Mouse (Mus musculus) liver, embryonic 16.5 days (tissue): ENCODE results near the gene Map3k13. TPM values are rescaled to one million over a fixed set of nuclear protein-coding genes. Genes with fewer than 3 reads are reported as not detected.
"Not testable (repeated sequence)": the region's sequence is repeated elsewhere in the genome, so short reads cannot be mapped to it uniquely, and the experiment has no call there.

Source experiments
- ATAC-seq: fragments of 200-750 bp; cut with Nextera tagmentation; 2 replicates; pipeline ENCODE4 v1.8.0; 2017; ENCODE audit warnings: low read depth, mild to moderate bottlenecking, moderate number of reproducible peaks, moderate library complexity
- H3K27ac ChIP-seq: fragments of 300-500 bp; sonication (generic); 2 replicates; pipeline ENCODE4 v1.5.1; 2014; ENCODE audit warnings: mild to moderate bottlenecking, low read length
- H3K27me3 ChIP-seq: fragments of 300-500 bp; sonication (generic); 2 replicates; pipeline ENCODE4 v1.6.1; 2014; ENCODE audit warnings: low read depth, low read length, mixed read lengths; ENCODE audit not compliant: control insufficient read depth, insufficient read depth
- H3K36me3 ChIP-seq: fragments of 300-500 bp; sonication (generic); 2 replicates; pipeline ENCODE4 v1.6.1; 2014; ENCODE audit warnings: mild to moderate bottlenecking; ENCODE audit not compliant: control insufficient read depth, insufficient read depth
- H3K4me1 ChIP-seq: fragments of 300-500 bp; sonication (generic); 2 replicates; pipeline ENCODE4 v1.6.1; 2014; ENCODE audit warnings: low read depth, low read length, mixed read lengths; ENCODE audit not compliant: control insufficient read depth
- H3K4me2 ChIP-seq: fragments of 300-500 bp; sonication (generic); 2 replicates; pipeline ENCODE4 v1.6.1; 2014; ENCODE audit warnings: low read depth, low read length, mixed read lengths
- H3K4me3 ChIP-seq: fragments of 300-500 bp; sonication (generic); 2 replicates; pipeline ENCODE4 v1.5.1; 2014; ENCODE audit warnings: low read depth, mild to moderate bottlenecking, low read length
- H3K9ac ChIP-seq: fragments of 300-500 bp; sonication (generic); 2 replicates; pipeline ENCODE4 v1.6.1; 2014; ENCODE audit warnings: low read depth, low read length
- H3K9me3 ChIP-seq: fragments of 300-500 bp; sonication (generic); replicated peaks from 2 replicates; pipeline ENCODE4 v1.6.1; 2016; ENCODE audit warnings: low read length; ENCODE audit not compliant: control insufficient read depth
- WGBS: fragments of 180-500 bp; shearing (Covaris S2); extraction: QIAGEN DNeasy Blood & Tissue Kit; methylation state at CpG from one replicate; pipeline ENCODE4 v1.1.7; 2014; ENCODE audit not compliant: insufficient replicate concordance; 5-methylcytosine and 5-hydroxymethylcytosine counted together
- polyA plus RNA-seq: library from polyadenylated mRNA; unstranded; fragments of >200 nt; fragmentation: Nextera tagmentation; extraction: Ambion mirVana; gene quantifications from 2 replicates; pipeline ENCODE4 v1.2.1, GENCODE M21; 2015

Map3k13 gene
- polyA plus RNA-seq, 1 experiment from 2014 or later: 0.72 TPM

DNA sequence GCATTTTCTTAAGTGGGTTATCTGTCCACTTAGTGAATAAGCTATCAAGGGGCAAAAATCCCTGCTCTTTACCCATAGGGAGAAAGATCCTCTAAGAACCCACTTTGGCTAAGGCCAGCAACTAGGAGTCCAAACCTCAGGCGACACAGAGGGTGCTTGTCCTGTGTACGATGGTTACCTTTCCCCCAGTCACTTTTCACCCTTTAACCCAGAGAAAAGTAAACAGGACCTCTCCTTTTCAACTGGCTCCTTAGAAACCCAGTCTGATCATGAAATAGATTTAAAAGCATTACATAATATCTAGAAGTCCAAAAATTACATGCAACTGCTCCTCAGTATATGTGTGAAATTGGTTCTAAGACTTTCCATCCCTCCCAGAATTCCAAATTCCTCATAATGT lies 11.3 kb upstream of the Map3k13 start:
- Histone ChIP-seq H3K9me3 (no peaks in the 10 kb centered on the region), H3K27ac (no peak overlapping the region), H3K36me3 (no peaks in the 10 kb centered on the region), H3K4me1 (peaks cover 6% of the 10 kb centered on the region), H3K27me3 (no peaks in the 10 kb centered on the region), H3K4me2 (no peak overlapping the region), H3K9ac (no peak overlapping the region), H3K4me3 (no peak overlapping the region)
- peak; percentile 19; the same call in 1 of the 2 replicates for ATAC-seq
- 60% methylated on average over 2 of the region's 2 CpGs for WGBS

DNA sequence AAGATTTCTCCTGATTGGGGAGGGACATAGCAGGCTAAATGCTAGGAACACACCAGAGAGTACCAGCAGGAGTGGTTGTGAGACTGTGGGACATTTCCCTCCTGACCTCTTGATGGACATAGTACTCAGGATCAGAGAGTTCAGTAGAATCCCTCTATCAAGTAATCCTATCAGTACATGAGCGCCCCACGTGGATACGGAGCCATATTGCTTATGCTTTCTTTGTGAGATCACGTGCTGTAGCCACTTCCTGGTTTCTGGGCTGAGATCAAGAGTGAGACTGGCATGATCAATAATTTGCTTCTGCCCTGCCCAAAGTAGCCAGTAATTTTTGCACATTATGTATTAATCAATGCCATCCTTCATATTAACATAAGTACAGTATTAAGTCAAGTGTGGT lies 9.1 kb upstream of the Map3k13 start:
- H3K9me3 ChIP-seq: no peaks in the 10 kb centered on the region
- 63% methylated on average over 4 of the region's 4 CpGs for WGBS
- H3K27me3 ChIP-seq: no peaks in the 10 kb centered on the region
- H3K4me1 ChIP-seq: peaks cover 13% of the 10 kb centered on the region
- no peak overlapping the region for H3K4me3 ChIP-seq
- H3K36me3 ChIP-seq: no peaks in the 10 kb centered on the region
- H3K4me2 ChIP-seq: no peak overlapping the region
- no peak overlapping the region for H3K9ac ChIP-seq
- no peak overlapping the region for H3K27ac ChIP-seq
- ATAC-seq: no peak

DNA sequence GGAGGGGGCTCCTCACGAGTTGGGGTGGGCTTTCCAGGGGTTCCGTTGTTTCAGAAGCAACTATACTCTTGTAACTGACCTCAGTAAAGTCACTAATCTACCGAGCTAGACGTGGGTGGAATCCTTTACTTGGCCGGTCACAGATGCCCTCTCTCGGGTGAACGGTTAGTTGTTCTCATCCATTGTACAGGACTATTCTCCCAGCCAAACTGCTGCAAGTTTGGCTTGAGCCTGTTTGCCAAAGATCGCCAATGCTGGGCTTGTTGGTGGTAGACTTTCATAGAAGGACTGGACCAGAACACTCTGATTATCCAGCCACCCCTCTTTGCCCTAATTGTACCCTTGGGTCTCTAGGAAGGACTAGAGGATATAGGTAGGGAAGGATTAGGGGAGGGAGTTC lies 7.8 kb upstream of the Map3k13 start:
- H3K4me1 ChIP-seq: peaks cover 14% of the 10 kb centered on the region
- WGBS: 75% methylated on average over 8 of the region's 8 CpGs

GRCm38 (mm10) chr16:21787516-21788353 lies 6.4 kb upstream of the Map3k13 start, which contains the start of gene Ehhadh:
TSS of gene Ehhadh (minus strand) at chr16:21787807.
- H3K9me3 ChIP-seq: no peaks in the 10 kb centered on the region
- H3K4me1 ChIP-seq: peaks cover 25% of the 10 kb centered on the region
- peak; percentile 90 for ATAC-seq
- H3K4me2 ChIP-seq: peak within 1 kb of the TSS; percentile 86
- H3K27ac ChIP-seq: peak within 1 kb of the TSS; percentile 78
- peak within 1 kb of the TSS; percentile 67 for H3K4me3 ChIP-seq
- no peaks in the 10 kb centered on the region for H3K27me3 ChIP-seq
- 9% methylated on average over 28 of the region's 28 CpGs for WGBS
- peak within 1 kb of the TSS; percentile 72 for H3K9ac ChIP-seq
- no peaks in the 10 kb centered on the region for H3K36me3 ChIP-seq

More for the DNA sequence above, 7.8 kb upstream of the Map3k13 start:
- ATAC-seq: no peak
- H3K4me3 ChIP-seq: no peak overlapping the region
- H3K27ac ChIP-seq: no peak overlapping the region
- H3K9me3 ChIP-seq: no peaks in the 10 kb centered on the region
- H3K36me3 ChIP-seq: no peaks in the 10 kb centered on the region
- no peak overlapping the region for H3K4me2 ChIP-seq
- H3K9ac ChIP-seq: no peak overlapping the region
- no peaks in the 10 kb centered on the region for H3K27me3 ChIP-seq

DNA sequence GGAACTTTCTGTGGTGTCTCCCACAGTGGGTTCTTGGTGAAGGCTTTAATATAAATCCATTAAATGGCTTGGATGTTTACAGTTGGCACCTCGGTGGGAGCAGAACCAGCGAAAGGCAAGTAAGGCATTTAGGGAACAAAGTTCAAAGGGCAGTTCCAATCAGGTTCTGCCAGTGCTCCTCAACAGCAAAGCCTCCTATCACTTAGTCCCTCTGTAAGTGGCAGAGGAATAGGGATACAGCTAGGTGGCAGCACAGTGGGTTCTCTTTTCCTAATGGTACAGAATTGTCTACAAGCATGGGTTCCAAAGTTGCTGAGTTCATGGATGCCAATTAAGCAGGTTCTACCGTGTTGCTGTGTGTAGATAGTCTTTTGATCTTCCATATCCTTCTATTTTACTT lies 5.6 kb upstream of the Map3k13 start:
- H3K4me2 ChIP-seq: no peak overlapping the region
- peaks cover 29% of the 10 kb centered on the region for H3K4me1 ChIP-seq
- WGBS: 44% methylated on average over 3 of the region's 3 CpGs
- no peak for ATAC-seq
- no peak overlapping the region for H3K27ac ChIP-seq
- no peak overlapping the region for H3K4me3 ChIP-seq
- H3K9me3 ChIP-seq: no peaks in the 10 kb centered on the region
- no peaks in the 10 kb centered on the region for H3K36me3 ChIP-seq
- H3K9ac ChIP-seq: no peak overlapping the region
- no peaks in the 10 kb centered on the region for H3K27me3 ChIP-seq

GRCm38 (mm10) chr16:21789180-21789579 lies 5.0 kb upstream of the Map3k13 start:
- H3K4me2 ChIP-seq: no peak overlapping the region
- no peak for ATAC-seq
- H3K27ac ChIP-seq: no peak overlapping the region
- H3K27me3 ChIP-seq: no peaks in the 10 kb centered on the region
- H3K36me3 ChIP-seq: no peaks in the 10 kb centered on the region
- peaks cover 31% of the 10 kb centered on the region for H3K4me1 ChIP-seq
- H3K9me3 ChIP-seq: no peaks in the 10 kb centered on the region
- no peak overlapping the region for H3K4me3 ChIP-seq
- 79% methylated on average over 2 of the region's 2 CpGs for WGBS
- H3K9ac ChIP-seq: no peak overlapping the region

DNA sequence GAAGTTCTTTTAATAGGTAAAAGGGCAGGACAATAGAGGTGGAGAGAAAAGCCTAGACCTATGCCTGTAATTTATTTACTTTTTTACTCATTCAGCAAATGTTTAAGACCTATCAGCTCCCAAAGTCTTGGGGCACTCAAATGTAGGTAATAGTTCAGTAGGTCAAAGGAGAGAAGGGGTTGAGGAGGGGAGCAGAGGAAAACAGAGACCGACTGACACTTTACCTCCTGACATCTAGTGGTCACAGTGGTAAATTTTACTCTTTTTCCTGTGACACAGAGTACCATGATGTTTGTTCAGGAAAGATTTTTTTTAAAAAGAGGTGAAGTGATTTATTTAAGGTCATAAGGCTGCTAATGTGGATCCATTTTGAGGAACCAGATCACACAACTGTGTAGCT lies 3.7 kb upstream of the Map3k13 start:
- peaks cover 35% of the 10 kb centered on the region for H3K4me1 ChIP-seq
- no peaks in the 10 kb centered on the region for H3K9me3 ChIP-seq
- 3% methylated on average over 1 of the region's 1 CpGs for WGBS
- H3K4me2 ChIP-seq: no peak overlapping the region
- H3K27ac ChIP-seq: no peak overlapping the region
- ATAC-seq: no peak
- H3K36me3 ChIP-seq: no peaks in the 10 kb centered on the region
- H3K4me3 ChIP-seq: no peak overlapping the region
- H3K27me3 ChIP-seq: no peaks in the 10 kb centered on the region
- H3K9ac ChIP-seq: no peak overlapping the region

GRCm38 (mm10) chr16:21791779-21792178 lies 2.4 kb upstream of the Map3k13 start:
- Histone ChIP-seq H3K9ac (no peak overlapping the region), H3K27me3 (no peaks in the 10 kb centered on the region), H3K4me1 (peaks cover 35% of the 10 kb centered on the region), H3K27ac (peak overlapping the region; percentile 90), H3K9me3 (no peaks in the 10 kb centered on the region), H3K4me2 (peak overlapping the region; percentile 19), H3K36me3 (no peaks in the 10 kb centered on the region), H3K4me3 (no peak overlapping the region)
- 19% methylated on average over 3 of the region's 3 CpGs for WGBS
- peak; percentile 47 for ATAC-seq

- H3K27me3 ChIP-seq, H3K9me3 ChIP-seq, H3K36me3 ChIP-seq, ATAC-seq: not testable (repeated sequence)
- Histone ChIP-seq H3K4me3 (peak overlapping the region; percentile 99), H3K27ac (peak overlapping the region; percentile 96), H3K4me1 (peaks cover 24% of the 10 kb centered on the region), H3K4me2 (peak overlapping the region; percentile 85), H3K9ac (peak overlapping the region; percentile 96)
- WGBS: 11% methylated on average over 2 of the region's 2 CpGs
Measured at GRCm38 (mm10) chr16:21793080-21793810, 901 bp upstream of the Map3k13 start.
